Mouse (Mus musculus): Measurements from ENCODE around the gene Katna1. TPM values are rescaled to one million over a fixed set of nuclear protein-coding genes. Genes with fewer than 3 reads are reported as not detected.

Gene Katna1
- total RNA-seq, 2 experiments from 2014 or later, result 29.6 to 45.5 TPM

- ATAC-seq (replicated peaks; ENCODE audit: low FRiP score, poor library complexity, severe bottlenecking), result no peak
These were observed 49.6 kb downstream of the Katna1 start for GRCm38 (mm10) chr10:7775421-7775820.

- ATAC-seq (replicated peaks; ENCODE audit: low FRiP score, poor library complexity, severe bottlenecking), result no peak
These were observed 52.6 kb downstream of the Katna1 start for GRCm38 (mm10) chr10:7778361-7778760.

GRCm38 (mm10) chr10:7779751-7780237 lies 54.0 kb downstream of the Katna1 start:
- ATAC-seq (replicated peaks; ENCODE audit: low FRiP score, poor library complexity, severe bottlenecking), result no peak

- peak; percentile 91 for ATAC-seq (replicated peaks; ENCODE audit: low FRiP score, poor library complexity, severe bottlenecking)
These were observed 54.7 kb downstream of the Katna1 start for GRCm38 (mm10) chr10:7780238-7781176.

GRCm38 (mm10) chr10:7781214-7781613 lies 55.4 kb downstream of the Katna1 start:
- ATAC-seq (replicated peaks; ENCODE audit: low FRiP score, poor library complexity, severe bottlenecking), result peak; percentile 56

GRCm38 (mm10) chr10:7787319-7787718 lies 61.5 kb downstream of the Katna1 start:
- ATAC-seq (replicated peaks; ENCODE audit: low FRiP score, poor library complexity, severe bottlenecking), result no peak

GRCm38 (mm10) chr10:7792254-7792750 lies 66.5 kb downstream of the Katna1 start:
- no peak; the same call in 1 of the 2 replicates for ATAC-seq (replicated peaks; ENCODE audit: low FRiP score, poor library complexity, severe bottlenecking)

GRCm38 (mm10) chr10:7792751-7793385 lies 67.1 kb downstream of the Katna1 start, which contains the start of the genes Ginm1 and Ppil4:
Gene Ginm1, minus strand, starts transcription at chr10:7792824.
Gene Ppil4, plus strand, starts transcription at chr10:7792891.
- peak; percentile 98 for ATAC-seq (replicated peaks; ENCODE audit: low FRiP score, poor library complexity, severe bottlenecking)

GRCm38 (mm10) chr10:7801258-7801657 lies 75.5 kb downstream of the Katna1 start:
- ATAC-seq (replicated peaks; ENCODE audit: low FRiP score, poor library complexity, severe bottlenecking), result no peak

- ATAC-seq (replicated peaks; ENCODE audit: low FRiP score, poor library complexity, severe bottlenecking), result no peak
These were observed 76.8 kb downstream of the Katna1 start for GRCm38 (mm10) chr10:7802519-7803140.

- ATAC-seq (replicated peaks; ENCODE audit: low FRiP score, poor library complexity, severe bottlenecking), result peak; percentile 89
These were observed 84.1 kb downstream of the Katna1 start for GRCm38 (mm10) chr10:7809937-7810336.

Other genes starting within 250 kb of the Katna1 start
- gene Lrp11, start 136.2 kb upstream of the Katna1 start, total RNA-seq (2015; ENCODE audit: low replicate concordance), result 4.0 TPM in 1 of 2 replicates, not detected in the other
- not detected in 2 replicates for gene Lrp11, start 136.2 kb upstream of the Katna1 start, total RNA-seq (2017; ENCODE audit: low replicate concordance)
- gene Nup43, start 58.5 kb upstream of the Katna1 start, total RNA-seq (2015; ENCODE audit: low replicate concordance), result 3.6 and 23.8 TPM in 2 replicates
- 5.4 and 7.2 TPM in 2 replicates for gene Nup43, start 58.5 kb upstream of the Katna1 start, total RNA-seq (2017; ENCODE audit: low replicate concordance)
- 22.7 and 30.5 TPM in 2 replicates for gene Pcmt1, start 44.9 kb upstream of the Katna1 start, total RNA-seq (2015; ENCODE audit: low replicate concordance)
- 33.7 and 42.5 TPM in 2 replicates for gene Pcmt1, start 44.9 kb upstream of the Katna1 start, total RNA-seq (2017; ENCODE audit: low replicate concordance)
- 6.9 and 8.5 TPM in 2 replicates for gene Lats1, start 44.8 kb upstream of the Katna1 start, total RNA-seq (2015; ENCODE audit: low replicate concordance)
- gene Lats1, start 44.8 kb upstream of the Katna1 start, total RNA-seq (2017; ENCODE audit: low replicate concordance), result 5.2 and 6.5 TPM in 2 replicates
- gene Ginm1, start 66.8 kb downstream of the Katna1 start, total RNA-seq (2015; ENCODE audit: low replicate concordance), result 20.3 and 31.5 TPM in 2 replicates
- gene Ginm1, start 66.8 kb downstream of the Katna1 start, total RNA-seq (2017; ENCODE audit: low replicate concordance), result 17.4 and 32.7 TPM in 2 replicates
- gene Ppil4, start 66.9 kb downstream of the Katna1 start, total RNA-seq (2015; ENCODE audit: low replicate concordance), result 46.3 and 50.2 TPM in 2 replicates
- gene Ppil4, start 66.9 kb downstream of the Katna1 start, total RNA-seq (2017; ENCODE audit: low replicate concordance), result 123 and 138 TPM in 2 replicates
- 1.5 TPM in 1 of 2 replicates, not detected in the other for gene Zc3h12d, start 106.5 kb downstream of the Katna1 start, total RNA-seq (2015; ENCODE audit: low replicate concordance)
- gene Zc3h12d, start 106.5 kb downstream of the Katna1 start, total RNA-seq (2017; ENCODE audit: low replicate concordance), result 0.42 and 1.0 TPM in 2 replicates
- 106 and 110 TPM in 2 replicates for gene Tab2, start 230.2 kb downstream of the Katna1 start, total RNA-seq (2015; ENCODE audit: low replicate concordance)
- 63.7 and 88.3 TPM in 2 replicates for gene Tab2, start 230.2 kb downstream of the Katna1 start, total RNA-seq (2017; ENCODE audit: low replicate concordance)